Mouse (Mus musculus): ENCODE data around the gene Cdh13. TPM values are rescaled to one million over a fixed set of nuclear protein-coding genes. Genes with fewer than 3 reads are reported as not detected.

The Cdh13 gene
- polyA plus RNA-seq, 1 experiment from 2014 or later = 18.5 TPM

DNA sequence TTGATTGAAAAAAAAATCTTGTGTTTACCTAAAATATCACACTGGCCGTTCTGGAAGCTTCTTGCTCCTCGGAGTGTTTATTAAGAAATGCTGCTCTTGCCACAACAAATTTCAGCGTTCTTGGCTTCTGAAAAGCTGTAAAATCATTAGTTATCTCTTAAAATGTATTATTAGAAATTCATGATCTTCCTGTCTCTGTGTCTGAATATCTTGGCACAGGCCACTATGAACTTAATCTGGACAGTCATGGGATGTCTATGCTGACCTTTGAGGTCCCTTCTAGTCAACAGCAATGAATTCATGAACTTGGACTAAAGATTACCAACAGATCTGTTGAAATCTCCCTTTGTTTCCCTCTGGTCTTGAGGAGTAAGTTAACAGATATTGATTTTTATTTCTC, 430.1 kb downstream of the Cdh13 start:
- no peak for ATAC-seq (ENCODE audit: low FRiP score, low TSS enrichment)

DNA sequence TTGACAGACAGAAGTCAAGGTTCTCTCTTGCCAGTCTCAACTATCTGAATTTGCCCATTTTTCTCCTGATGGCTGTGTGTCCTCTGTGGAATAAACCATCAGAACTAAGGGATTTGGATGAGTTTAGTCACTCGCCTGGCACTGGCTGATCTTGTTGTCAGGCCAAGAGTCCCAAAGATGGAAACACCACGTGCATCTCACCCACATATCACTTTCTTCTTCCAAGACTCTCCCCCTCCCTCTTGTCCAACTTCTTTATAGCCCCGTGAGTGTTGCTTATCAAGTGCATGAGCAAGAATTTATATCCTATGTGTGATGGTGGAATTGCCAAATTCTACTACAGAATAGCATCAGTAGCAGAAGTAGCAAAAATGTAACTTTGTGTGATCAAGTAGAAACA, 439.4 kb downstream of the Cdh13 start:
- Histone ChIP-seq H3K4me1 (replicated peaks; ENCODE audit: control insufficient read depth, insufficient read depth) (no peaks in the 10 kb centered on the region), H3K27me3 (ENCODE audit: control insufficient read depth, insufficient read depth, low read length) (no peaks in the 10 kb centered on the region), H3K9ac (ENCODE audit: low read length) (no peak overlapping the region), H3K9me3 (ENCODE audit: control insufficient read depth, low read length) (no peaks in the 10 kb centered on the region), H3K36me3 (ENCODE audit: control insufficient read depth, insufficient read depth, low read length) (no peaks in the 10 kb centered on the region), H3K4me3 (ENCODE audit: low read depth, low read length) (no peak overlapping the region), H3K4me2 (replicated peaks; ENCODE audit: low read depth) (no peak overlapping the region), H3K27ac (replicated peaks) (no peak overlapping the region)
- 80% methylated on average over 3 of the region's 3 CpGs for WGBS
- TF ChIP-seq CTCF (IDR thresholded peaks at IDR 0.05; ENCODE audit: low read depth) (no peak), EP300 (optimal IDR thresholded peaks at IDR 0.05) (no peak)
- no peak for DNase-seq (ENCODE audit: low spot score)
- ATAC-seq (ENCODE audit: low FRiP score, low TSS enrichment) = no peak

More for the DNA sequence above, 430.1 kb downstream of the Cdh13 start:
- TF ChIP-seq EP300 (optimal IDR thresholded peaks at IDR 0.05) (no peak), CTCF (IDR thresholded peaks at IDR 0.05; ENCODE audit: low read depth) (no peak)
- H3K27ac ChIP-seq (replicated peaks) = no peak overlapping the region
- no peaks in the 10 kb centered on the region for H3K27me3 ChIP-seq (ENCODE audit: control insufficient read depth, insufficient read depth, low read length)
- no peak overlapping the region for H3K4me2 ChIP-seq (replicated peaks; ENCODE audit: low read depth)
- WGBS = 39% methylated on average over 3 of the region's 3 CpGs
- H3K9ac ChIP-seq (ENCODE audit: low read length) = no peak overlapping the region
- no peak for DNase-seq (ENCODE audit: low spot score)
- H3K36me3 ChIP-seq (ENCODE audit: control insufficient read depth, insufficient read depth, low read length) = no peaks in the 10 kb centered on the region
- H3K4me1 ChIP-seq (replicated peaks; ENCODE audit: control insufficient read depth, insufficient read depth) = no peaks in the 10 kb centered on the region
- H3K4me3 ChIP-seq (ENCODE audit: low read depth, low read length) = no peak overlapping the region
- H3K9me3 ChIP-seq (ENCODE audit: control insufficient read depth, low read length) = no peaks in the 10 kb centered on the region

DNA sequence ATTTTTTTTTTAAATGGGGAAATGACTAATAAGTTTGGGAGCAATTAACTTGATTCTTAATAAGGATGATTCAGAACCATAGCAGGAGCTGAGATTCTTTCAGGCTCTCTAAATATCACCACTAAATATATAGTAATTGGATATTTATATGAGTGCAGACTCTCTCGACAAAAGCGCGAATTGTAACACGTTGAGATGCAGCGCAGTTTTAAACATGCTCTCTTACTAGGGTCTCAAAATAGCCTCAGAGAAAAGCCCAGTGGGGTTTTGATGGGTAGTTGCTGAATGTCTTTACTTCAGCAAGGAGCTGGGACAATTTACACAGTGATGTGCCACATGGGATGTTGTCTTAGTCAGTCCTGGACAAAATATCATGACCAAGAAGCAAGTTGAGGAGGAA, 442.1 kb downstream of the Cdh13 start:
- no peaks in the 10 kb centered on the region for H3K9me3 ChIP-seq (ENCODE audit: control insufficient read depth, low read length)

DNA sequence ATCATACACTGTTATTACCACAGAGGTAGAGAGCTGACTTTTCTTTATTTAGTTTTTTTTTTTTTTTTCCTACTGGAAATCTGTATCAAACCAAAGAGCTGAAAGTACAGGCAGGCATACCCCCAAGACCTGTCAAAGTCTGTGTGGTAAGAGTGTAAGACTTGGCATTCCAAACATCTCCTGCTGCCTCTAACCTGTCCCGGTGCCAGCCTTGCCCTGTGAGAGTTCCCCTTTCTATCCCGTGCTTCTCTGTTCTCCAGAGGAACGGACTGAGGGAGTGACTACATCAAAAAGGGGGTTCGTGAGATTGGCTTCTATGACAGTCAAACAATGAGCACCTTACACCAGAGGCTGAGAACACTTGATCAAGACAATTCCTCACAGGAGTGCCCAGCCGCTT, 458.2 kb downstream of the Cdh13 start:
- Histone ChIP-seq H3K4me2 (replicated peaks; ENCODE audit: low read depth) (no peak overlapping the region), H3K4me3 (ENCODE audit: low read depth, low read length) (no peak overlapping the region), H3K9me3 (ENCODE audit: control insufficient read depth, low read length) (no peaks in the 10 kb centered on the region), H3K27me3 (ENCODE audit: control insufficient read depth, insufficient read depth, low read length) (no peaks in the 10 kb centered on the region), H3K9ac (ENCODE audit: low read length) (no peak overlapping the region), H3K4me1 (replicated peaks; ENCODE audit: control insufficient read depth, insufficient read depth) (no peaks in the 10 kb centered on the region), H3K27ac (replicated peaks) (no peak overlapping the region), H3K36me3 (ENCODE audit: control insufficient read depth, insufficient read depth, low read length) (no peaks in the 10 kb centered on the region)
- WGBS = 85% methylated on average over 5 of the region's 5 CpGs
- no peak for DNase-seq (ENCODE audit: low spot score)
- no peak for ATAC-seq (ENCODE audit: low FRiP score, low TSS enrichment)
- TF ChIP-seq CTCF (IDR thresholded peaks at IDR 0.05; ENCODE audit: low read depth) (no peak), EP300 (optimal IDR thresholded peaks at IDR 0.05) (no peak)

More for the DNA sequence above, 442.1 kb downstream of the Cdh13 start:
- Histone ChIP-seq H3K4me1 (replicated peaks; ENCODE audit: control insufficient read depth, insufficient read depth) (no peaks in the 10 kb centered on the region), H3K4me3 (ENCODE audit: low read depth, low read length) (no peak overlapping the region), H3K36me3 (ENCODE audit: control insufficient read depth, insufficient read depth, low read length) (no peaks in the 10 kb centered on the region), H3K27me3 (ENCODE audit: control insufficient read depth, insufficient read depth, low read length) (no peaks in the 10 kb centered on the region), H3K4me2 (replicated peaks; ENCODE audit: low read depth) (no peak overlapping the region), H3K27ac (replicated peaks) (no peak overlapping the region), H3K9ac (ENCODE audit: low read length) (no peak overlapping the region)
- ATAC-seq (ENCODE audit: low FRiP score, low TSS enrichment) (no peak), DNase-seq (ENCODE audit: low spot score) (no peak)
- 95% methylated on average over 5 of the region's 5 CpGs for WGBS
- TF ChIP-seq EP300 (optimal IDR thresholded peaks at IDR 0.05) = no peak
- no peak for TF ChIP-seq CTCF (IDR thresholded peaks at IDR 0.05; ENCODE audit: low read depth)

DNA sequence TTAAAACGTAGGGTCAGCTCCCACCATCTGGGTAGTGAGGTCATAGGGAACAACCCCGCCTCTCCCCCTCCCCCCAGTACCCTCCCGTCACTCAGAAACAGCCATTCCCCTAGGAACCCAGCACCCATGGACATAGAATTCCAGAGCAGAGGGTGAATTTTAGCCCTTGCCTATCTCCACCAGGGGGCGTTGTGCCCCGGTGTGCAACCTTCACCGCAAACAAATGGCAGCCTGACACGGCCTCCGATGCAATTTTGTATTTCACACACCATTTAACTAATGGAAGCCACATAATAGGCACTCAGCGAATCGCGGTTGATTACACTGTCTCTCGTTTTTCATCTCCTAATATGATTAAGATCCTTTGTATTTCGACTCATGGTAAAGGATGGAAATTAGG, 461.5 kb downstream of the Cdh13 start:
- H3K4me2 ChIP-seq (replicated peaks; ENCODE audit: low read depth) = no peak overlapping the region
- ATAC-seq (ENCODE audit: low FRiP score, low TSS enrichment) (no peak), DNase-seq (ENCODE audit: low spot score) (no peak)
- H3K4me3 ChIP-seq (ENCODE audit: low read depth, low read length) = no peak overlapping the region
- TF ChIP-seq CTCF (IDR thresholded peaks at IDR 0.05; ENCODE audit: low read depth) = 0 out of 2 replicates have a peak, but pooled peaks have one; percentile 18
- TF ChIP-seq EP300 (optimal IDR thresholded peaks at IDR 0.05) = no peak
- H3K9ac ChIP-seq (ENCODE audit: low read length) = no peak overlapping the region
- WGBS = 86% methylated on average over 13 of the region's 13 CpGs
- no peaks in the 10 kb centered on the region for H3K27me3 ChIP-seq (ENCODE audit: control insufficient read depth, insufficient read depth, low read length)
- H3K9me3 ChIP-seq (ENCODE audit: control insufficient read depth, low read length) = no peaks in the 10 kb centered on the region
- no peaks in the 10 kb centered on the region for H3K4me1 ChIP-seq (replicated peaks; ENCODE audit: control insufficient read depth, insufficient read depth)
- no peaks in the 10 kb centered on the region for H3K36me3 ChIP-seq (ENCODE audit: control insufficient read depth, insufficient read depth, low read length)
- H3K27ac ChIP-seq (replicated peaks) = no peak overlapping the region

DNA sequence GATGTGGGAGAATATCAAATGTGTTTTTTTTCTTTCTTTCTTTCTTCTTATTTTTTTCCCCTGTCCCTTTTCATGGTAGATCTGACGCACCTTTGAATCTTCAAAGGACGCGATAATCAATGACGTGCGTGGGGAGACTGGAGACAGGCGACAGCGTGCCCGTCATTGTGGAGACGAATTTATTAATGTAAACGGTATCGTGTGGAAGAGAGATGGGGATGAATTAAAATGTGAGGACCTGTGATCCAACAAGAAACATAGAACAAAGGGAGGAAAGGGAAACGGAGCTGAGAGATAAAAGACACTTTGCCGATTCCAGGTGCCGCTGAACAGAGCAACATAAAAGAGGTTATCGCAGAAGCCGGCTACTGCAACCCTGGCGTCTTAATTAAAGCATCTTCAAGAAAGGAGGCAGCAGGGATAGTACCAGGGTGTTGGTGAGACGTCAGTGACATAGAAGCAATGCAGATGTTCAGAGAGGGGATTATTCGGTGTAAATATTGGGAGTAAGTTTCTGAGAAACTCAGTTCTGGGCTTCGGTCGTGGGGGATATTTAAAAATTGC, 464.6 kb downstream of the Cdh13 start:
- no peaks in the 10 kb centered on the region for H3K9me3 ChIP-seq (ENCODE audit: control insufficient read depth, low read length)
- no peaks in the 10 kb centered on the region for H3K36me3 ChIP-seq (ENCODE audit: control insufficient read depth, insufficient read depth, low read length)
- DNase-seq (ENCODE audit: low spot score) (no peak), ATAC-seq (ENCODE audit: low FRiP score, low TSS enrichment) (no peak)
- H3K27ac ChIP-seq (replicated peaks) = no peak overlapping the region
- H3K4me2 ChIP-seq (replicated peaks; ENCODE audit: low read depth) = no peak overlapping the region
- 80% methylated on average over 21 of the region's 21 CpGs for WGBS
- no peak overlapping the region for H3K9ac ChIP-seq (ENCODE audit: low read length)
- TF ChIP-seq EP300 (optimal IDR thresholded peaks at IDR 0.05) = no peak
- no peak for TF ChIP-seq CTCF (IDR thresholded peaks at IDR 0.05; ENCODE audit: low read depth)
- no peak overlapping the region for H3K4me3 ChIP-seq (ENCODE audit: low read depth, low read length)
- H3K27me3 ChIP-seq (ENCODE audit: control insufficient read depth, insufficient read depth, low read length) = no peaks in the 10 kb centered on the region
- H3K4me1 ChIP-seq (replicated peaks; ENCODE audit: control insufficient read depth, insufficient read depth) = no peaks in the 10 kb centered on the region

Measured in stomach, postnatal 0 days (tissue).